Mouse (Mus musculus): ENCODE results near the gene Coq3. TPM values are rescaled to one million over a fixed set of nuclear protein-coding genes. Genes with fewer than 3 reads are reported as not detected.

Gene Coq3
- total RNA-seq, 2 experiments from 2014 or later, result 14.4 to 15.1 TPM

Other genes with a start within 250 kb of the Coq3 start
- gene Prdm13, start 193.7 kb upstream of the Coq3 start, total RNA-seq (2021), result not detected
- 10 to 100 TPM; 39.0 to 41.9 TPM for gene Ccnc, start 152.0 kb upstream of the Coq3 start, total RNA-seq (2021)
- 10 to 100 TPM; 16.7 to 19.7 TPM for gene Usp45, start 112.5 kb upstream of the Coq3 start, total RNA-seq (2021)
- 10 to 100 TPM in 1 of 2 experiments, 1 to 10 TPM in 1; 9.9 to 11.6 TPM for gene Tstd3, start 112.5 kb upstream of the Coq3 start, total RNA-seq (2021)
- gene Pnisr, start 32.1 kb upstream of the Coq3 start, total RNA-seq (2021), result 100 to 1,000 TPM; 152 to 161 TPM
- gene Faxc, start 51.7 kb downstream of the Coq3 start, total RNA-seq (2021), result 100 to 1,000 TPM; 113 to 116 TPM